Mouse (Mus musculus) myocyte (in vitro differentiated cells): Measurements from ENCODE around the gene Hoxa4. TPM values are rescaled to one million over a fixed set of nuclear protein-coding genes. Genes with fewer than 3 reads are reported as not detected.
A peak's percentile ranks its signal among the peaks of the same experiment; 100 is the strongest.

Experiments used
- H3K27me3 ChIP-seq: one replicate; pipeline ENCODE4 v1.6.1; 2011; ENCODE audit not compliant: control insufficient read depth, insufficient read depth, insufficient read length
- H3K36me3 ChIP-seq: one replicate; pipeline ENCODE4 v1.6.1; 2011; ENCODE audit not compliant: control insufficient read depth, insufficient read depth
- H3K4me2 ChIP-seq: one replicate; pipeline ENCODE4 v1.6.1; 2011; ENCODE audit warnings: low read depth, control low read depth
- H3K4me3 ChIP-seq: one replicate; pipeline ENCODE4 v1.5.1; 2011; ENCODE audit warnings: mild to moderate bottlenecking, control low read depth, moderate library complexity
- H3K79me2 ChIP-seq: one replicate; pipeline ENCODE4 v1.6.1; 2011; ENCODE audit not compliant: control insufficient read depth, insufficient read depth
- H3ac ChIP-seq: one replicate; pipeline ENCODE4 v1.6.1; 2011; ENCODE audit not compliant: control insufficient read depth, insufficient read length
- CEBPB ChIP-seq: IDR thresholded peaks from 2 replicates; pipeline ENCODE4 v1.6.1; 2011; ENCODE audit warnings: mild to moderate bottlenecking, moderate library complexity; ENCODE audit not compliant: poor library complexity, insufficient read depth, severe bottlenecking
- E2F4 ChIP-seq: IDR thresholded peaks from one replicate; pipeline ENCODE4 v1.6.1; 2011; ENCODE audit warnings: mild to moderate bottlenecking, control low read depth, moderate library complexity; ENCODE audit not compliant: insufficient read depth
- MAX ChIP-seq: IDR thresholded peaks from one replicate; pipeline ENCODE4 v1.6.1; 2011; ENCODE audit warnings: low read depth, mild to moderate bottlenecking, control low read depth
- MYOD1 ChIP-seq, 3 experiments: IDR thresholded peaks; one replicate each; pipeline ENCODE4 v1.6.1; 2011; ENCODE audit warnings: control low read depth in 2 of 3, low read depth in 2 of 3, mild to moderate bottlenecking in 2 of 3, moderate library complexity in 1 of 3; ENCODE audit not compliant: insufficient read length in 2 of 3, control insufficient read depth in 1 of 3
- MYOG ChIP-seq, 3 experiments: IDR thresholded peaks; one replicate each; pipeline ENCODE4 v1.6.1; 2011; ENCODE audit warnings: control low read depth in 2 of 3, low read depth in 2 of 3, mild to moderate bottlenecking in 2 of 3; ENCODE audit not compliant: insufficient read length in 2 of 3, control insufficient read depth in 1 of 3, insufficient read depth in 1 of 3
- POLR2A ChIP-seq: IDR thresholded peaks from one replicate; pipeline ENCODE4 v1.6.1; 2011; ENCODE audit warnings: low read depth, mild to moderate bottlenecking, control low read depth, moderate library complexity; ENCODE audit not compliant: insufficient read length
- POLR2AphosphoS2 ChIP-seq: IDR thresholded peaks from one replicate; pipeline ENCODE4 v1.6.1; 2011; ENCODE audit warnings: low read depth, control low read depth; ENCODE audit not compliant: insufficient read length
- REST ChIP-seq: IDR thresholded peaks from one replicate; pipeline ENCODE4 v1.6.1; 2011; ENCODE audit warnings: mild to moderate bottlenecking, control low read depth, moderate library complexity; ENCODE audit not compliant: insufficient read depth, insufficient read length
- SRF ChIP-seq: IDR thresholded peaks from one replicate; pipeline ENCODE4 v1.6.1; 2011; ENCODE audit warnings: low read depth; ENCODE audit not compliant: control insufficient read depth, insufficient read length
- TCF12 ChIP-seq: IDR thresholded peaks from one replicate; pipeline ENCODE4 v1.6.1; 2011; ENCODE audit warnings: mild to moderate bottlenecking, control low read depth; ENCODE audit not compliant: poor library complexity, insufficient read depth, severe bottlenecking
- TCF3 ChIP-seq: IDR thresholded peaks from one replicate; pipeline ENCODE4 v1.6.1; 2011; ENCODE audit warnings: low read depth, control low read depth; ENCODE audit not compliant: insufficient read length
- USF1 ChIP-seq: IDR thresholded peaks from one replicate; pipeline ENCODE4 v1.6.1; 2011; ENCODE audit warnings: low read depth, mild to moderate bottlenecking, control low read depth, moderate library complexity
- polyA plus RNA-seq: library from polyadenylated mRNA; unstranded; fragments of >200 nt; fragmentation: generic; extraction: Trizol; gene quantifications from one replicate; pipeline ENCODE4 v1.2.1, GENCODE M21; 2012; ENCODE audit warnings: missing spikeins

The Hoxa4 gene
- polyA plus RNA-seq, 1 experiment, result 1.4 TPM

- peaks cover 28% of the 10 kb centered on the region for H3K79me2 ChIP-seq
Observed at GRCm38 (mm10) chr6:52218643-52219215, 27.2 kb upstream of the Hoxa4 start.

GRCm38 (mm10) chr6:52217895-52218642 lies 26.5 kb upstream of the Hoxa4 start:
- no peaks in the 10 kb centered on the region for H3K36me3 ChIP-seq
- no peak overlapping the region for H3ac ChIP-seq
- H3K27me3 ChIP-seq, result no peaks in the 10 kb centered on the region
- TF ChIP-seq E2F4, result no peak
- no peak for TF ChIP-seq POLR2AphosphoS2
- no peak for TF ChIP-seq MAX
- no peak for TF ChIP-seq SRF
- no peak for TF ChIP-seq REST
- TF ChIP-seq TCF12, result no peak
- TF ChIP-seq CEBPB, result no peak
- TF ChIP-seq MYOG (IDR thresholded peaks at IDR 0.05; ENCODE audit: control insufficient read depth in 1 of 3, insufficient read depth in 1 of 3, insufficient read length in 2 of 3, low read depth in 2 of 3), result no peak
- no peak for TF ChIP-seq USF1
- TF ChIP-seq MYOD1 (IDR thresholded peaks at IDR 0.05; ENCODE audit: control insufficient read depth in 1 of 3, insufficient read length in 2 of 3, low read depth in 2 of 3), result no peak
- peak overlapping the region; percentile 89 for H3K4me3 ChIP-seq
- H3K79me2 ChIP-seq, result peaks cover 21% of the 10 kb centered on the region
- H3K4me2 ChIP-seq, result peak overlapping the region; percentile 88

More at GRCm38 (mm10) chr6:52218643-52219215, 27.2 kb upstream of the Hoxa4 start:
- H3ac ChIP-seq, result no peak overlapping the region
- H3K4me3 ChIP-seq, result peak overlapping the region; percentile 89
- peak overlapping the region; percentile 88 for H3K4me2 ChIP-seq
- H3K36me3 ChIP-seq, result no peaks in the 10 kb centered on the region
- TF ChIP-seq USF1 (no peak), CEBPB (no peak), MYOG (IDR thresholded peaks at IDR 0.05; ENCODE audit: control insufficient read depth in 1 of 3, insufficient read depth in 1 of 3, insufficient read length in 2 of 3, low read depth in 2 of 3) (no peak), SRF (no peak)
- H3K27me3 ChIP-seq, result no peaks in the 10 kb centered on the region

GRCm38 (mm10) chr6:52217459-52217768 lies 25.9 kb upstream of the Hoxa4 start:
- peak in 2 of 3 experiments; percentile 30 to 42 for TF ChIP-seq MYOG (IDR thresholded peaks at IDR 0.05; ENCODE audit: control insufficient read depth in 1 of 3, insufficient read depth in 1 of 3, insufficient read length in 2 of 3, low read depth in 2 of 3)
- no peak for TF ChIP-seq CEBPB
- TF ChIP-seq POLR2A, result peak; percentile 84
- no peak for TF ChIP-seq E2F4
- TF ChIP-seq TCF3, result no peak
- TF ChIP-seq POLR2AphosphoS2, result peak; percentile 83
- TF ChIP-seq TCF12, result no peak
- no peak for TF ChIP-seq SRF
- peak in 2 of 3 experiments; percentile 51 to 67 for TF ChIP-seq MYOD1 (IDR thresholded peaks at IDR 0.05; ENCODE audit: control insufficient read depth in 1 of 3, insufficient read length in 2 of 3, low read depth in 2 of 3)
- no peak for TF ChIP-seq MAX
- peak; percentile 95 for TF ChIP-seq USF1
- H3K79me2 ChIP-seq, result peaks cover 17% of the 10 kb centered on the region
- H3K27me3 ChIP-seq, result no peaks in the 10 kb centered on the region
- no peaks in the 10 kb centered on the region for H3K36me3 ChIP-seq
- H3K4me2 ChIP-seq, result peak overlapping the region; percentile 88
- H3K4me3 ChIP-seq, result peak overlapping the region; percentile 89
- peak overlapping the region; percentile 46 for H3ac ChIP-seq

- peak overlapping the region; percentile 89 for H3K4me3 ChIP-seq
- H3K4me2 ChIP-seq, result peak overlapping the region; percentile 88
- peaks cover 16% of the 10 kb centered on the region for H3K79me2 ChIP-seq
- no peaks in the 10 kb centered on the region for H3K36me3 ChIP-seq
- H3K27me3 ChIP-seq, result no peaks in the 10 kb centered on the region
- peak overlapping the region; percentile 46 for H3ac ChIP-seq
- TF ChIP-seq REST (no peak), POLR2AphosphoS2 (peak; percentile 64), TCF3 (no peak), MAX (no peak), TCF12 (no peak), POLR2A (peak; percentile 67)
Observed at GRCm38 (mm10) chr6:52216691-52217458, 25.3 kb upstream of the Hoxa4 start.
